Mouse (Mus musculus): ENCODE measurements at regions not wholly inside any gene's neighbourhood (a gene's known extent, or its start where the extent isn't known, plus 50 kb on each side); places are given as distances from the start of the nearest gene placed in this dataset.
A peak's percentile ranks its signal among the peaks of the same experiment; 100 is the strongest.

DNA sequence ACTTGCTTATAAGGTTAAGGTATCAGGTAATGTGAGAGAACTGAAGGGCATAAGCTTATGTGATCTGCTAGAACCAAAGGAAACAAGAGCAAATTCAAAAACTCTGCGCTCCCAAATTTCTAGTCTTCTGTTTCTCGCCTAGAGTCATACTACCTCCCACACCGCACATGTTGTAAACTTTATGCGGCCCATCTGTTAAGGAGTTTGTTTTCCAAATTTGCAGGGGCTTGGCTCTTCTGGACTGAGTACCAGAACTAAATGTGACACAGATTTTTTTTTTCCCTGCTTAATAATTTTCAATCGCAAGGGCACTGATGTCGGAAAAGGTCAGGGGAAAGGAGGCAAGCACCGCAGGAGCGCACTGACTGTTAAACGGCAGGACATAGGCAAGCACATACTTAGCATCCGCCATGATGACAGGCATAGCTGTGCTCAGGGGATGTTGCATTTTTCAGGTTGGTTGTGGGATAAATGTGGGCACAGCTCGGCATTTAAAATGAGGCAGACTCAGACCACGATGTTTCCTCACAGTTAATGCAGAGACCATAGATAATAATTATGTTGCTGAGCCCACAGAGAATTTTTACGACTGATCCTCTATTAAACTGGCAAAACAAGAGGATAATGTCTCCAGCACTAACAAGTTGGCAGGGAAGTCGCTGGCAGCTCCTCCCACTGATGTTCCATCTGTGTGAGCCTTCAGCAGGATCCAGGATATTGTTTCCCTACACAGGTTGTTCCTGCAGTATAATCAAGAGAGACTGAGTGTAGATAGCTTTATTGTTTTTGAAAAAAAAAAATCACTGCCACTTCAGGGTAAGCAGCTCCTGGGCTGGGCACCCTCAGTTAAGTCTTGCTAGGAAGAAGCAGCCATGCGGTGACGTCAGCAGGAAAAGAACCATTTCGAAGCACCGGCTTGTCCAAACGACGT is 428.2 kb upstream of the Atp2b1 start:
- peak; percentile 8 for DNase-seq

- peak; percentile 83 for DNase-seq
These were observed 419.9 kb upstream of the Atp2b1 start for GRCm38 (mm10) chr10:98494354-98494753.

DNA sequence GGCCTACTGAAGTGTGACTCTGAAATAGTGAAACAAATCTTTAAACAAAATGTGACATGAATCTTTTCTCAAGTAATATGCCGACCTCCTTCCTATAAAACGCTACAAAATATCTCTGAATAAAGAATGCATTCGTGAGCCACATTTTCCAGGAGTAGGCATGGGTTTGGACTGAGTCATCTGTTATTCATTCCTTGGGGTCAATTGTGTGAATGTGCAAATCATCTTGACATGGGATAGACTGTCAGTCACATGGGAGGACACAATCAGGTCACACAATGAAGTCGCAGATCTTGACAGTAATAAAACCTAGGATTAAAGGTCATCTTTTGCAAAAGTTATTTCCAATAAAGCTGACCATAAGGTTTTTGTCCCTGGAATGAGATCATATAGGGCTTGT is 418.0 kb upstream of the Atp2b1 start:
- no peak for DNase-seq

DNA sequence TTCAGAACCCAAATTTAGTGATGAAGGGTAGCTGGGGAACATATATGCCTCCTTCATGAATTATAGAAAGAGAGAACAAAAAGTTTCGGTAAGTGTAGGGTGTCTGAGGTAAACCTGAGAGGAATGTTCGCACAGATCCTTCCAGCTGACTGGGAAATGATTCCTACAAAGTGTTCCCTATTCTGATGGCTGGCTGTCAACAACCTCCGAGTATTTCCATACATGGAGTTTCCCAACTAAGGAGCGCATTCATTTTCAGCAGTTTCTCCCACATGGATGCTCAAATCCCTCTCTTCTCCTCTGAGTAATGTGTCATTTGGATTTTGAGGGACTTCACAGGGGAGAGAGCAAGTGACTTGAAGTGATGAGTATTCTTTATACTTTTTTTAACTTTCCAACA is 413.9 kb upstream of the Atp2b1 start:
- no peak for DNase-seq

GRCm38 (mm10) chr10:98501566-98501965 is 412.6 kb upstream of the Atp2b1 start:
- DNase-seq = no peak

DNA sequence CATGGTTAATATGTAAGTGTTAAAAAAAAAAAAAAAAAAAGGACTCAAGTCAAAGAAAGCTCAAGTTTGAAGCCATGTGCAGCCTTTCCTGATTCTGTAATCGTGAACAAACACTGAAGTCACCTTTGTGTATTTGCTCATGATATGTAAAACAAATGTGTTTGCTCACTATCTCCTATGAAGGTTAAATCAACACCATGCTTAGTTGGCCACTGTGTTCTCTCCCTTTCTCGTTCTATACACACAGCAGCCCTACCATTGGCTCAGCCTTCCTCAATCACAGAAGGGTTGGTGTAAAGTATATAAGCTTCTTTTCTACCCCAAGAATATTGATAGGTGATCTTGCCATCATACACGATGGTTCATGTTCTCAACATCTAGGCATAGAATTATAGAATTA is 409.7 kb upstream of the Atp2b1 start:
- DNase-seq = no peak

GRCm38 (mm10) chr10:98508515-98509143 is 405.6 kb upstream of the Atp2b1 start:
- no peak for DNase-seq

- no peak for DNase-seq
These were observed 399.4 kb upstream of the Atp2b1 start for GRCm38 (mm10) chr10:98514836-98515235.

- DNase-seq = no peak
These were observed 396.6 kb upstream of the Atp2b1 start for GRCm38 (mm10) chr10:98517609-98518008.

- no peak for DNase-seq
These were observed 384.6 kb upstream of the Atp2b1 start for GRCm38 (mm10) chr10:98529565-98529964.

DNA sequence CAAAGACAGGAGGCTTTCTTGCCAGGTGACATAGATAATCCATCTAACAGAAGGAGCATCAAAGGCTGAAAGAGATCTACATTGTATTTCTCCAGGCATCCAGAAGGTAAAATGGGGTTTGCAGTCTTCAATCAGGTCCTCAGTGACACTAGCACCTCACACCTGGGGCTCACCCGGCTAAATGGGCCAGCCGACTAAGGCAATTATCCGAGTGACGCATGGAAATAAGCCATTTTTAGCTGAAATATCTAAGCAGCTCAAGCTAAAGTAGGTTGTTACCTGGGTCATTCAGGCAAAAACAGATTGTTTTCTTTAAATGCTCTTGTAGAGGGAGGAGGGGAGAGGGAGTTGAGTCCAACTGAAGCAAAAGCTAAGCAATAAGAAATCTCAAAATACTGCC is 382.8 kb upstream of the Atp2b1 start:
- DNase-seq = no peak

GRCm38 (mm10) chr10:98538706-98539105 is 375.5 kb upstream of the Atp2b1 start:
- DNase-seq = peak; percentile 14

DNA sequence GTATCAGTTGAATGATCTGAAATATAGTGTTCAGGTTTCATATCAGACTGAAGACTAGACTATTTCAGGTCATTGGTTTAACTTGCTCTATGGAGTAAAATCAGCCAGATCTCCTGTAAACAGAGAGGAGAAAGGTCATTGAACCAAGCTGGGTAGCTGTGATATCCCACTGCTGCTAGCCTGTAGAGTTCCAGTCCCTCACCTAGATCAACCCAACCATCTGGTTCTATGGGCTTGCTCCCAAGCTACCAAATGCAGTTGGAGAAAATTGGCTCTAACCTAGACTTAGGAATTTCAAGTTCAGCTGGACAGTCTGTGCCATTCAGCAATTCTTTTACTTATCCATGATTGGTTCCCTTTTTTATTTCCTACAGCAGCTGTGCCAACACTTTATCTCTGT is 373.1 kb upstream of the Atp2b1 start:
- no peak for DNase-seq

DNA sequence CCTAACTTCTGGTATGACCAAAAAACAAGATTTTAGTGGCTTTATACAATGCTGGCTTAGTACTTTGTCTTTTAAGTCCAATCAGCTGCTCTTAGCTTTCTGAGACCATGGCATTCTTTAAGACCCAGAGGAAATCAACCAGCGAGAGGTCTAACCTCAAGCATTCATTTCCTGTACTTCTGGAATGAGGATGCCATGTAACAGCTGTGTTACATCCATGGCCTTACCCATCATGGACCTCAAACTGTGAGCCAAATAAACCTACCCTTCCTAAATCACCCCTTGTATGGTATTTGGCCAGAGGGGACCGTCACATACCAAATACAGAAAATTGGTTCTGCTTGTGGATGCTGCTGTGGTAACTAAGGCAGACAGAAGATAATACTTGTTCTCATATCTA is 372.1 kb upstream of the Atp2b1 start:
- no peak for DNase-seq

- no peak for DNase-seq
These were observed 370.8 kb upstream of the Atp2b1 start for GRCm38 (mm10) chr10:98543253-98543997.

- no peak for DNase-seq
These were observed 370.2 kb upstream of the Atp2b1 start for GRCm38 (mm10) chr10:98543998-98544349.

DNA sequence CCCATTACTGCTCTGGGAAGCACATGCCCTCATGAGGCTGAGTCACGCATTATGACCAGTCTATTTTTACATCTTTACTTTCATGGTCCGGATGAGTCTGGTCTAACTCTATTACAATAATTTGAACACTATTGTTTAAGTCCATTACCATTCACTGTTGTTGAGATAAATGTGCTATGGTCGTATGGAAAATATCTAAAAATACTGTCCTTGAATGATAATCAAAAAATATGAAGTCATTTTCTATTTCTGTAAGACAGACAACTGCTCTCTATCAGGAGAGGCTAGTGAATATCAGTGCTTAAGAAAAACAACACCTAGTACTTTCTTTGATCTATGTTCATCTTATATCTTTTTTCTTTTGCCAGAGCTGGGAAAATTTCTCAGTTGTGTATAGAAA is 359.6 kb upstream of the Atp2b1 start:
- DNase-seq = no peak

DNA sequence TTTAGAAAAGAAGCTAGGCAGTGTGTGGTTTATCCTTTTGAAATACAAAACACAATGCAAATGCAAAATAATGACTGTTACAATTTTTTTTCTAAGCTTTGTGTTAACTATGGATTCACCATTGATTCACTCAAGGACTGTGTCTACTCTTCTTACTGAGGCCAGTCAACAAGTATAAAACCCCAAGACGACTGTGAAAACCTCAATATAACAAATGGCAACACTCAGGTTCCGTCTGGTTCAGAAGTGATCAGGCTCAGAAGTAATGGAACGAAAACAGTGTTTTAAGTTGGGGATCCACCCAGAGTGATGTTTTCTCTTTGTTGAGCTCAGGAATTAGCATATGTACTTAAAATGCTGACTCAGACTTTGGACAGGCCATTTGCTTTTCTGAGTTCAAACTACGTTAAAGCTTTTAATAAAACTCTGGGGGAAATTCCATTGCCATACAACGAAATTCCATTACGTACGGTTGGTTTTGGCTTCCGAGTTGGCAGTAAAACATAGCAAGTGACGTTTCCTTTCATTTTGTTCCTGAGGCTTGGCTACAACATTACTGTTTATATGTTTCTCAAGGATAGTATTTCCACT is 356.6 kb upstream of the Atp2b1 start:
- no peak for DNase-seq

DNA sequence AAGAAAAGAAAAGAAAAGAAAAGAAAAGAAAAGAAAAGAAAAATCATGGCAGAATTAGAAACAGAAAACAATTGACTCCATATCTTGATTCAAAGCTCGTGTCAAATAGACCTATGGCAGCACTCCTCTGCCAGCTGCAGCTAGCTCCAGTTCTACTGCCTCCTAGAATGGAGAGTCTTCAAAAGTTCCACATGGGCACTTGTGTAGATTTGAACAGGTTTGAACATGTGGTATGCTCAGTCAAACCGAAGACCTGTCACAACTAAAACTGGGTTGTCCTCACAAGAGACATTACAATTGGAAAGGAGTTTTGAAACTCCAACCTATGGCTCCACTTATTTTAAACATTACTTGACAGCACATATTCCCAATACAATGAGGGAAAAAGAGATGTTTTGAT is 355.6 kb upstream of the Atp2b1 start:
- DNase-seq = no peak

DNA sequence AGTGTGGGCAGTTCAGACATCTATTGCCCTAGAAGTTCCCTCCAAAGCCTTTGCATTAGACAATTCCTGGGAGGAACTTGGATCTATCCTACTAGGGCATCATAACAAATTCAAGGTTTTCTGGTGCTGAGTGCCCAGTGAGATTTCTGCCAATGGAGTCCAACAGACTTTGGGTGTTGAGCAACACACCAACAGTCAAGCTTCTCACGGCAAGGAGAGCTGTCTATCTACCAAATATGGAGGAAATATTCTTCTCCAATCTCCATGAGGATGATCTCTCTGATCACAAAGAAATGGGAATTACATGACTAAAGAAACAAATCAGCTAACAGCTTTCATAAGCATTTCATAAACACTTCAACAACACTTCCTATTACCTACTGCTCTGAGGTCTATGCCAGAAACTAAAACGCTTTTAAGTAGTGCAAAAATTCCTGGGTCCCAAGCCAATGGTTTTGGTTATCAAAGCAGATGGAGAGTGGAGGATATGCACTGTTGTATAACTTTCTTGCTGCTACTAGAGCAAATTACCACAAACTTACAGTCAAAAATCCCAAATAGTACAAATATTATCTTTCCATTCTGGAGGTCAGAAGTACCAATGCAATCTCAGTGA is 351.8 kb upstream of the Atp2b1 start:
- DNase-seq = no peak

DNA sequence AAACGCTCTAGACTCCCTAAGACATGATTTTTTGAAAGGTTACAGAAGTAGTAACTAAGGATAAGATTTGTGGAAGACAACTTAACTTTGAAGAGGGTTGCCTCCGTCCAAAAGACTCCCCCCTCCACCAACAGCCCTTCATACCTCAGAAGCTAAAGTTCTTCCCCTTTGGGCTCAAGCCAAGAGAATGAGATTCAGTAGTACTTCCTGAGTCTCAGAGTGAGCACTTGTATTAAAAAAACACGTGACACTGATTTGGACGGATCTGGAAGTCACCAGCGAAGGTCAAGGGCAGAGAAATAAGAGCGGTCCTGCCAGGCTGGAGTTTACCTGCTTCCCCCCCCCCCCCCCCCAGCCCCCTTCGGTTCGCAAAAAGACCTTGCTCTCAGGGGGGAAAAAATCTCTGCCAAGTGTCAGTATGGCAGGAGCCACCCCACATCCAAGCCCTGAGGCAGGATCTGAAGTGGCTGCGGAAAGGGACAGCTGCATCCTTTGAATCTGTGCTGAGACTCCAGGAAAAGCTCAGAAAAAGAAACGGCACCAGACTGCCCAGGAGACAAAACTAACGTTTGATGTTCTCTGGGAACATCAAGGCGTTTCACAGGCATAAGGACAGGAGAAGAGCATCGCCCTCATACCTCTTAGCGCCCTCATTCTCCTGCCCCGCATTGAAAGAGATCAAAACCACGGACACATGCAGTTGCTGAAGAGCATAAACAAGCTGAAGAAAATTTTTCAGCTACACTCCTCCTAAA is 341.2 kb upstream of the Atp2b1 start:
- no peak for DNase-seq

GRCm38 (mm10) chr10:98577040-98577439 is 337.2 kb upstream of the Atp2b1 start:
- DNase-seq = no peak

Data from lung, postnatal 14 days (tissue).